Mouse (Mus musculus): Measurements from ENCODE around the gene Slc25a25.

Gene Slc25a25

DNA sequence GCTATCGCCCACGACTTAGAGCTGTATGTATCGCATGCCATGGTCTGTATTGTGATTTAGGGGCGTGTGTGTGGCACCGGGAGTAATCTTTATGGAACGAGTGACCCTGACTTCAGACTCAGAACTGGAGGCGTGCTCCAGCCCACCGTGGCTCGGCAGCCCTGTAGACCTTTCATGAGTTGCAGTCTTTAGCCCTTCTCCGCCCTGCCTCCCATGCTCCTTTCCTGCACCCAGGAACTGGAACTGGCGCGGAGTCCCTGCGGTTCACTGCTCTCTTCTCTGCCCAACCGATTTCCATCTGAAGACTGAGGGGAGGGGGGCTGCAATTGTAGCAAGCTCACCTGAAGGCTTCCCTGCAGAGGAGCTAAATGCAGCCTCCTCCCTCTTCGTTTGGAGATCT lies 54.5 kb downstream of the Slc25a25 start:
- no peak for DNase-seq (ENCODE audit: low spot score)

DNA sequence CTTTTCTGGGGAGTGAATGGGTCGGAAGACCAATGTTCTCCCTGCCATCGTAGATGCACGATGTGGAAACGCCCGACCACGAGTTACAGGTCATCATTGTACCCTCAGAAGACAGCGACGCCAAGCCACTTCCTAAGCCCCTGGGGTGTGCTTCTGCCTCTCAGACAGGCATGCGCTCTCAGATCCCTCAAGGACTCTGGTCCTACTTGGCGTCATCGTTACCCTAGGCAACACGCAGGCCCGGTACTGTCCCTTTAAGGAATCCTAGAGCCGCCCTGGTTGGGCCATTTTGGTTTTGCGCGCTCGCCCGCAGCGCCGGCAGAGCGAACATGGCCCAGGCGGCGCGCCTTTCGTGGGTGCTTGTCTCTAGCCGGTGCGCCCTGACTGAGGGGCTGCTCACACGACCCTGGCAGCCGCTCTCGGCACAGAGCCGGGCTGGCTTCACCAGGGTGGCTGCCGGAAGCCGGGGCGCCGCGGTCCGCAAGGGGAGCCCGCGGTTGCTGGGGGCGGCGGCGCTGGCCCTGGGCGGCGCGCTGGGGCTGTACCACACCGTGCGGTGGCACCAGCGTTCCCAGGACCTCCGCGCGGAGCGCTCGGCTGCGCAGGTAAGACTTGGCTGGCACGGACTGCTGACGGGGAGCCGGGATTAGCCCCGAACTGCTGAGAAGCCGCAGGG lies 55.2 kb downstream of the Slc25a25 start:
- peak; percentile 82 for DNase-seq (ENCODE audit: low spot score)

DNA sequence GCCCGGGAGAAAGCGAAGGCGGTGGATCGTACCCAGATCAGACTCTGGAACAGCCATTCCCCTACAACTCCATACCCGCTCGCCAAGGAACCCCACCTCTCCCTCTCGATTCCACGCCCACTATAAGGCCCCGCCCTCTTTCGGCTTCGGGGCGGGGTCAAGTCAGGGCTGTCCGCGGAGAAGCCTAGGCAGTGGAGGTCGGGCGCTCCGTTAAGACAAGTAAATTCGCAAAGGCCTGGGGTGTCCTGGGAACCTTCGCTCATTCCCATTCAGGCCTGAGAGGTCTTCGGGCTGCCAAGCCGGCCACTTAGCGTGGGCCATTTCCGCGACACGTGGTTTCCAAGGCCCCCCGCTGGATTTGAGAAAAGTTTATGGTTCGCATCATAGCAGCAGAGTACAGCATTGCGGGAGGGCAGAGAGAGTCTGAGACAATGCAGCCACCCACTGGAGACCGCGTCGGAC lies 55.7 kb downstream of the Slc25a25 start, which contains the start of gene Ptges2:
Gene Ptges2 (plus strand): TSS at position 413 of the 462 bp plus-strand sequence.
- DNase-seq (ENCODE audit: low spot score) = peak; percentile 89

DNA sequence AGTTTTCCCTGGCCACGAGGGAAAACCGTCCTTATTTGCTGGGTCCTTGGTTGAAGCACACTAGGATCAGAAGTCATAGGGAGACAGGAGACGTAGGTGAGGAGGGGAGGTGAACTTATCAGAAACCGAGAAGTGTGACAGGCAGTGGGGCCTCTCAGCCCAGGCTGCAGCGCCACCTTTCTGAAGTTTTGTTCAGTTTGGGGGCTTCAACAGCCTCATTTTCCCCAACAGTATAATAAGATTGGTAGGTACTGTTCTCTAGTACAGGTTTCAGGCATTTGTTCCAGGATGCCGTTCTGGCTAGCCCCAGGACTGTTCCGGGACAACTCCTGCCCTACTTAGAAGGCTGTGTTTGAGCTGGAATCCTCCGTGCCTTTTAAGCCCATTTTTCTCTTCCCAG lies 56.3 kb downstream of the Slc25a25 start:
- DNase-seq (ENCODE audit: low spot score) = no peak

DNA sequence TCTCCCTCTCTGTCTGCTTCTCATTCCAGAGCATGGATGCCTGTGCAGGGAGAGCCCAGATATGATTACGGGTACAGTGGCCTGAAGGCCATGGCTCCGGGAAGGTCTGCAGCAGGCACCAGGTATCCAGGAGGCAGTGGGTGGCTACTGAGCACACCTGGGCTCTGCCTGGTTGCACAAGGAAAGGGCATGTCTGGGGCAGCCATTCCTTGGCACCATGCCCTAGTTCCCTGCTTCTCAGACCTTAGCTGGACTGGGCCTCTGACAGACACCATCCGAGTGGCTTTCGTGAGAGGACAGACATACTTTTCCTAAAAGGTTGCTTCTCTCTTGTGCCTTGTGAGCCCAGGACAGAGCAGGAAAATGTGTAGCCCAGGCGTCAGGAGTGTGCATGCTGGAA lies 59.2 kb downstream of the Slc25a25 start:
- peak; percentile 28 for DNase-seq (ENCODE audit: low spot score)

DNA sequence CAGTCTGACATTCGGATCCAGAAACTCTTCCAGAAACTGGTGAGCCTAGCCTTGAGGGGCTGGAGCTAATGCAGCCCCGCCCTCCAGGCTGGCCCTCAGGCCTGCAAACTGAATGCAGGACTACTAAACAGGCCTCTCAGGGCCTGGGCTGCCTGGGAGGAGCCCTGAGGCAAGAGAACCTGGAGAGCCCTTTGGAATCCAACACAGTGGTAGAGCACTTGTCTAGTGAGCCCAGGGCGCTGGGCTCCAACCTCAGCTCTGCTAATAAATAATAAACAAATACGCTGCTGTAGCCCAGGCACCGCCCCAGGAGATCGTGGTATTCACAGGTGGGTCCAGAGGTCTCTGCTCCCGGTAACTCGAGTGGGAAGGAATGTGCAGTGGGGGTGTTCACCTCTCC lies 60.4 kb downstream of the Slc25a25 start:
- DNase-seq (ENCODE audit: low spot score) = no peak

DNA sequence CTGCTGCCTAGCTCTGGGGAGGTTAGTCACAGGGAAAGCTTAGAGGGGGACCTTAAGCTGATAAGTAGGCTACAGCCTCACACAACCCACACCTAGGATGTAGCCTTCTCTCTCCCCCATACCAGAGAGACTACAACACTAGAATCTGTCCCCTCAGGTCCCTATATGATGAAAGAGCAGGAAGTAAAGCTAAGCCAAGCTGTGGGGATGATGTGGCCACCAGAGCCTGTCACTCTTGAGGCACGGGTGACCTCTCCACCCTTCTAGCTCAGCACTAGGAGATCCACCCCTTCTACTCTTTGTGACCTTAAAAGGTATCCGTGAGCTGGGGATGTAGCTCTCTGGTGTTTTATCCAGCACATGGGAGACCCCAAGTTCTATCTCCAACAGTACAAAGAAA lies 62.1 kb downstream of the Slc25a25 start:
- no peak for DNase-seq (ENCODE audit: low spot score)

DNA sequence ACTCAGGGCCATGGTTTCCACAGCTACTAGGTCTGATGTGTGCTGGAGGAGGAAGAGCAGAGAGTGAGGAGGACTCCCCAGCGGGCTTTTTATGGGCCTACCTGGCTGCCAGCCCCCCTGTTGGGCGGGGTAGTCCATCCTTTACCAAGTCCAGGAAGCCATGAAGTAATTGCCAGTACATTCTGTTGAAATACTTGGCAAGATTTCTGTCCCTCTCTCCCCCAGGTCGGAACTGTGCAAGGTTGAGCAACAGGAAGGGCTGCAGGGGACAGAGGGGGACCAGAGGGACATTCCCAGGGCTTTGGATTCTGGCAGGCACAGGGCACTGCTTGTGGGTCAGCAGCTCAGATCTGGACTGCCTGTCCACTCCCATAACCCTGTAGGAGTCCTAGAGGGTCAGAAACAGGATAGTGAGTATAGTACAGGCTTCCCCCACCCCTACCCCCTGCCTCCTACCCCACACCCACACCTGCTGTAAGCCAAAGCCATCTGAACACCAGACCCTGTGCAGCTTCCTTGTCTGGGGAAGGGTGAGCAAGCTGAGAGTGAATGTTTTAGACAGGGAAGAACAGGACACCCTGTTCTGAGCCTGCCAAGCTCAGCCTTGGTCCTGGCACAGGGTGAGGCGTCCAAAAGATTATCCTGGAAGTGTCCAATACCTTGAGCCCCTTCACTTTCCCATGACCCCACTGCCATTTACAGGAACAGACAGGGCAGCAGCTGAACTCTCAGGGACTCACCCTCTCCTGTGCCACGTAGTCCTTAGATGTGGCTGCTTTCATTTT lies 63.3 kb downstream of the Slc25a25 start, which contains the start of gene Lcn2:
Gene Lcn2 (minus strand): TSS at position 547 of the 785 bp plus-strand sequence.
- no peak for DNase-seq (ENCODE audit: low spot score)

DNA sequence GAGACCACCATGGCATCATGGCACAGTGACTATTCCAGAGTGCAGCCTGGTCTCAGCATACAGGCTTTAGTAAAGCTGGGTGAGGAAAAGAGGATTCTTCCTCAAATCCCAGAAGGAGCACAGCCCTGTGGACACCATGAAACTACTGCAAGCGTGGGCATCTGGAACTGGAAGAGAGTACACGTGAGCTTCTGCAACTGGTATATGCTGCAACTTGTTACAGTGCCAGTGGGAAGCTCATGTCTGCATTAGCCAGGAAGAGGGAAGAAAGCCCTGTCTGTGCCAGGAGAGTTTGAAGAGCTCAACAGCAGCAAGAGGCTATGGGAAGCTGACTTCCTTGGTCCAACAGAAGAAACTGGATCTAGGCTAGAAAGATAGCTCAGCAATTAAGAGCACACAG lies 68.6 kb downstream of the Slc25a25 start:
- DNase-seq (ENCODE audit: low spot score) = no peak

DNA sequence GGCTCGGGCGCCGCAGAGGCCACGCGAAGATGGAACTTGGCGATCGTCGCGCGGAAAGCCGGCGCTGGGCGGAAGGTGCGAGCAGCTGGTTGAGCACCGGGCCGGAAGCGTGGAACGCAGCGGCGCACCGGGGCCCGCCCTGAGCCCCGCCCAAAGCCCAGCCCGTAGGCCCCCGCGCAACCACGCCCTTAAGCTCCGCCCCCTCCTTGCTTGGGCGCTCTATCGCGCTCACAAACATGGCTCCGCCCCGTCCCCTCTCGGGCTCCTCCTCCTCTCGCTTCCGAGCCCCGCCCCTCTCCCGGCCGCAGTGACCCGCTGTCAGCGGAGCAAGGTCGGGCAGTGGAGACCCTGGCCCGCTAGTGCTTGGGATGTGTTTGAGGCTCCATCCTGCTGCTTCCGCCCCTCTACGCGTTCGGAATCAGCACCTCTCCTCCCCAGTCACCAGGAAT lies 69.4 kb downstream of the Slc25a25 start, which contains the start of gene 1110008P14Rik:
Gene 1110008P14Rik (minus strand): TSS at position 164 of the 449 bp plus-strand sequence.
- DNase-seq (ENCODE audit: low spot score) = peak; percentile 97

DNA sequence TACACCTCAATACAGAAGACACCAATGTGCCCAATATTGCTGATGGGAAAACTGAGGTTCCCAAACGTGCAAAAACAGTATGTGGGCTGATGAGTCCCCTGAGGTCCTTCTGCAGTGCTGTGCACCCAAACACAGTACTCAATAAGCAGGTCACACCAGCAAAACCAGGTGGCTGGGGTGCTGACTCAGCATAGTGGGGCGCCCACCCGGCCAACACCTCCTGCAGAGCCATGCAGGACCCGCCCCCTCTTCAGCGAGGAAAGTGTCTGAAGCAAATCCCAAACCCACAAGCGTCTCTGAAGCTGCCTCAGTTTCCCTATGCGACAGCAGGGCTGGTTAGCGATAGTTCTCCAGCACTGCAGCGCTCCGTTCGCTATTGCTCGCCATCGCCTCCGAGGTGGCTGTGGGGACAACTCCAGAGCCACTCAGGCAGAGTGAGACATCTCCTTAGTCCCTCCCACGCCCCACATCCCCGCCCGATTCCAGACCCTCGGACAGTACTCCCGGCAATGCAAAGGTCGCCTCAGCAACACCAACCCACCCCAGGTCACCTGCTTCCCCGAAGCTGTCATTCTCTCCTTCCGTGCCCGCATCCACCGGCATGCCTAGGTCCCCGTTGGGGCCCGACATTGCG lies 70.0 kb downstream of the Slc25a25 start:
- DNase-seq (ENCODE audit: low spot score) = no peak

DNA sequence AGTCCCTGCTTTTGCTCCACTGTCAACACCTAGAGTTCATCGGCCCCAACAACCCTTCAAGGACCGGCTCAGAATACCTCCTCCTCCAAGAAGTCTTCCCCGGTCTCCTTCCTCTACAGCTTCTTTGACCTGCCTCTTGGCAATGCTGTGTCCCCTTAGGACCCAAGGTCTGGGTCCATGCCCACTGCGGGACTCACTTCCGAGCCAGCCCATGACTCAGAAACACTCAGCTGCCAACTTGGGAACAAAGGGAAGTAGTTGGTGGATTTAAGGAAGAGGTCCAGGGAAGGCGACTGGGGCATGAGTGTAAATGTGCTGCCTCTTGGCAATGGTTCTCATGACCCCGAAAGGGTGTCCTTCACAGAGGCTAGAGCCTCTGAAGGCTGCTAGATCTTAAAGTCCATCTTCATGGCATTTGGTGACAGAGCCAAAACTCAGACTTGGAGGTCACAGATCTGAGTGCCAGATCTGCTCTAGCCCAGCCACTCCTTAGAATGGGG lies 71.2 kb downstream of the Slc25a25 start:
- no peak for DNase-seq (ENCODE audit: low spot score)

DNA sequence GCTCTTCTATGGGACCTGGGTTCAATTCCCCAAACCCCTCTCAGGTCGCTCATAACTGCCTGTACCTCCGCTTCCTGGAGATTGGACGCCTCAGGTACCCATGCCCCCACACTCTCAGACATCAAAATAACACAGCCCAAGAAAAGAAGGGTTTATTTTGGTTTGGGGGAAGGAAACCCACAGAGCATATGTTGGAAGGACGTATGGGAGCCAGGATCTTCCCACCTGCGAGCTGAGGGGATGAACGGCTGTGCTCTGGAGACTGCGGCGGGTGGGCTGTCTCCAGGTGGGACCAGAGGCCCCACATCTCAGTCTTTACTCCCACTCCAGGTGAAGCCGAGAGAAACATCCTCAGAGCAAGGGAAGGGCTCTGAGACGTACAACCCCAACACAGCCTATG lies 74.3 kb downstream of the Slc25a25 start:
- DNase-seq (ENCODE audit: low spot score) = no peak

DNA sequence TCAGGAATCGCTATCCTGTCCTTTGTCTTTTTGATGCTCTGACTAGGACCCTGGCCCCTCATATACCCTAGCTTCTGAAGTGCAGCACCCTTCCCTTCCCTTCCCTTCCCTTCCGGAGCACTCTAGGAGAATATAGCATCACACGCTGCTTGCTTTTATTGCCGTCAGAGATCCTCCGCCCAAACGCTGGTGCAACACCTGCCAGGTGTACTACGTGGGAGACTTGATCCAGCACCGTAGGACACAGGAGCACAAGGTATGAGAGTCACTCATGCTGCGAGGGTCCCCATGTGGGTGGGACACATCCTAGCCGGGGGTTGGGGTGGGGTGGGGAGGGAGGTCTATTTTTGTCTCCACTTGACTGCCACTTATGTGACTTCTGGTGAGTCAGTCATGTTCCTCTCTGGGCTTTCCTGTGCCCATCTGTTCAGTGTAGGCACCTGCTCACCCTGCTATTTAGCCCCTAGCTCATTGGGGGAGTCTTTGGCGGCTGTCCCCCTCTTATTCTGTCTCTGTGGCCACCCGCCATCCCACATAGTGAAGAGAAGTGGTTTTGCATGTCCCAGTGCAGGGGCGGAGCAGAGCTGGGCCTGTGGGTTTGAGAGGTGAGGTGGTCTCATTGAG lies 75.8 kb downstream of the Slc25a25 start:
- no peak for DNase-seq (ENCODE audit: low spot score)

DNA sequence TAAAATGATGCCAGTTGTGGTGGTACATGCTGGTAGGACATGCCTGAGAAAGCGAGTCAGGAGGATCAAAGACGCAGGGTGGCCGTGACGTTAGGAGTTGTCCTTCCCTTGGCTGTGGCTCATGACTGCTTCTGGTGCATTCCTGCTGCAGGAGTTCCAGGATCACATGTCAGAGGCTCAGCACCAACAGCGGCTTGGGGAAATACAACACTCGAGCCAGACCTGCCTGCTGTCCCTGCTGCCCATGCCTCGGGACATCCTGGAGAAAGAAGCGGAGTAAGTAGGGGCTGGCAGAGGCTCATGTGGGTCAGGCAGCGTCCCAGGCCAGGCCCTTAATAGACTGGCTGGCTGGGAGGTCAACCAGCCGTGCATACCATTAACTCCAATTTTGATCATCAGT lies 77.1 kb downstream of the Slc25a25 start:
- DNase-seq (ENCODE audit: low spot score) = no peak

DNA sequence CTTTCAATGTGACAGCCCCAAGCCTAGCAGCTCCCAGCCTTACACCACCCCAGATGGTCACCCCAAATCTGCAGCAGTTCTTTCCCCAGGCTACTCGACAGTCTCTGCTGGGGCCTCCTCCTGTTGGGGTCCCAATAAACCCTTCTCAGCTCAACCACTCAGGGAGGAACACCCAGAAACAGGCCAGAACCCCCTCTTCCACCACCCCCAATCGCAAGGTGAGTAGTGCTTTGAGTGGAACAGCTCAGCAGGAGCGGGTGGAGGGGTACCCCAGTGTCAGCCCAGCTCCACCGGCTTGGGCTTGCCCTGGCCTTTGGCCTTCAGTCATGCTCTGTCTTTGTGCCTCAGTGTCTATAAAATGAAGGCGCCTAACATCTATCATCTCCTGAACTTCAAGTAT lies 83.9 kb downstream of the Slc25a25 start:
- DNase-seq (ENCODE audit: low spot score) = no peak

All from urinary bladder, postnatal 25 days (tissue).